Mouse (Mus musculus) left cerebral cortex, postnatal 25 days (tissue): Measurements from ENCODE around the gene Macc1. TPM values are rescaled to one million over a fixed set of nuclear protein-coding genes. Genes with fewer than 3 reads are reported as not detected.

ENCODE experiments used
- DNase-seq, 2 experiments: peaks; one replicate each; pipeline ENCODE4 v3.0.0; 2022; ENCODE audit warnings: low spot score in 2 of 2, mixed read lengths in 1 of 2
- intact Hi-C: fragments of 180-260 bp; cut with DNase I; formaldehyde crosslinking; loops from one replicate; pipeline ENCODE4 v1.15.1; 2025
- total RNA-seq, 2 experiments: library from RNA; stranded (reverse); gene quantifications; 2 replicates each; pipeline ENCODE4 v1.2.3; 2021

The Macc1 gene
- total RNA-seq, 2 experiments from 2014 or later, result 0.11 TPM

GRCm38 (mm10) chr12:119381839-119382238 lies 67.8 kb downstream of the Macc1 start:
- intact Hi-C loops, result no loop called here

DNA sequence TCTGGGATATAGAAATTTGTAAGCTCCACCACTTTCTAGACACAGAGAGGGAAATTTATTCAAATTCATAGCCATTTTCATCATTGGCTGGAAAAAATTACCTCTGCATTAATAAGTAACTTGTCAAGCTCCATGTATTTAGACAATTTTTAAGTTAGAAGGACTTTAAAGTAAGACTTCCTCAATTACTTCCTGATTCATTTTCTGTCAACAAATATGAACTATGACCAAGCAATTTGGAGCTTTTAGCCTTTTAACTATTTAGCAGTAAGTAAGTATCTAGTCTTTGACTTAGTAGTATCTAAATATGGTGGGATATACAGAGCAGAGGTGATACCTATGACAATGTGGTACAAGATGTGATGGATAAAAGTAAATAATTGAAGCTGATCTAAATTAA lies 72.2 kb downstream of the Macc1 start:
- intact Hi-C loops, result no loop called here
- no peak for DNase-seq

More at GRCm38 (mm10) chr12:119381839-119382238, 67.8 kb downstream of the Macc1 start:
- no peak for DNase-seq

- intact Hi-C loops, result no loop called here
- DNase-seq, result no peak
Observed at GRCm38 (mm10) chr12:119386650-119387049, 72.6 kb downstream of the Macc1 start.

DNA sequence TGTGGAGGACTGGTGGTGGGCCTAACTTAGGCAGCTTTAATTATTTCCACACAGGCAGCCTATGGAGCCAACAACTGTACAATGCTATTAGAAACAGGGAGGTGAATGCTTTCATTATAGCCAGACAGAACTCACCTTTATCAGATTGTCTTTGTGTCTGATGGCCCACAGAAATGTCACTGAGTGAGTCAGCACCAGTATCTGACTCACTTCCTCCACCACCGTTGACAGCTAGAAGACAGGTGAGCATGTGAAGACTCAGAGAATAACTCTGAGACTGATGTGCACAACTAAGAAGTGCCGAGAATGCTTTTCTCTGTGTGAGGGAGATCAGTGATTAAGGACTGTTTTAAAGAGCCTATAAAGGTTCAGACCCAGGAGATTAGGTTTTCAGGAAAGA lies 73.9 kb downstream of the Macc1 start:
- intact Hi-C loops, result no loop called here
- DNase-seq, result no peak

GRCm38 (mm10) chr12:119390192-119390684 lies 76.2 kb downstream of the Macc1 start:
- DNase-seq, result peak in 1 of 2 experiments; percentile 4
- intact Hi-C loops, result no loop called here

DNA sequence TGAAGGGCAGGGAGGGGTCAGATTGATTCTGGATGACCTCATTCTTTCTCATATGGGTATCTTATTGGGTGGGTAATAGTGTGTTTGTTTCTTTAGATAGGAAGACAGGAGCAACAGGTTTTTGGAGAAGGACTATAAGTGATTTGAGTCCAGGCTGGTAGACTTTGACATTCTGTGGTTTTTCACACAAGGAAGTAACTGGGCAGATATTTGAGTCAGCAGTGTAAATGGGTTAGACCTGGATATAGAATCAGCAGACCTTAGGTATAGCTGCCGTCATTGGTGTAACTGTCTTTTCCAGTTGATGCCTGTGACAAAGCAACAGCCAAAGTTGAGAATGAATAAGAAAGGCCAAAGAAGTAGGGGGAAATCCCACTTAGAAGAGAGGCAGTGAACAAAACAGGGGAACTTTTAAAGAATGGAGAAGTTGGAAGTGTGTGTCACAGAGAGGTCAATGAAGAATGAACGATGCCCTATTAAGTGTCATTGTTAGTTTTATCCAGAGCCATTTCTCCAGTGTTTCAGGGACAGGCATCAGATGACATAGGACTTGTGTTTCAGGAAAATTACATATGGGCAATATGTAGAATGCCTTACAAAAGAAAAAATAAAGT lies 84.1 kb downstream of the Macc1 start:
- DNase-seq, result no peak
- intact Hi-C loops, result no loop called here

DNA sequence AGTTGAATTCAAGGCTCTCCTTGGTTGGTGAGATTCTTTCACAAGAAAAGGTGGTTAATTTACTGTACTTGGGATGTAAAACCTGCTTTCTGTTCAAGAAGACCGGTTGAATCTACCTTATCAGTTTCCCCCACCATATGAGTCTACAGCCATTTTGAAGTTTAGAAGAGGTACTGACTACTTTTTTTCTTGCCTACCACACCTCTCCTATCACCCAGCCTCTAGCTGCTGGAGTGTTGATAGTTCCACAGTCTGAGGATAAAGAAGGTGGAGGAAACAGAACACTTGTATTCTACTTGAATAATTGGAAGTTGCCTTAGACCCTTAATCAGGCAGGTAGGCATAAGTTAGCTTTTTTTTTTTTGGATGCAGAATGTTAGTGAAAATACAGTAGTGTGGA lies 88.2 kb downstream of the Macc1 start:
- no peak for DNase-seq
- intact Hi-C loops, result no loop called here

DNA sequence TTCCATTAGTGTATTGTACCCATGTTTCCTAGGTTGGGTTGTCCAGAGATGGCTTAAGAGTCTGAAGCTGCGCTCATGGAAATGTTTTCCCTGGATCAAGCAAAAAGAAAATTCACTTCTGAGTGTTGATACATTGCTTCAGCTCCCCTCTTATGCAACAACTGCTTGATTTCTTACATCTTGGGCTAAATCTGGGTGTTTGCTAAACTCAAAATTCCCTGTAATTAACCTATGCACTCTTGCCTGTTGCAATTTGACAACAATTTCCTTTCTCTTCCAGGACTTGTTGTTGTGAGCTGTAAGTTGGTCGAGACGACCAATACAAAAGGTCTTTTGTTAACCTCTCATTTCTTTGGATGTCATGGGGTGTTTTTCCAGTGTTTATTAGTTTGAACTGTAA lies 88.7 kb downstream of the Macc1 start:
- intact Hi-C loops, result no loop called here
- no peak for DNase-seq

DNA sequence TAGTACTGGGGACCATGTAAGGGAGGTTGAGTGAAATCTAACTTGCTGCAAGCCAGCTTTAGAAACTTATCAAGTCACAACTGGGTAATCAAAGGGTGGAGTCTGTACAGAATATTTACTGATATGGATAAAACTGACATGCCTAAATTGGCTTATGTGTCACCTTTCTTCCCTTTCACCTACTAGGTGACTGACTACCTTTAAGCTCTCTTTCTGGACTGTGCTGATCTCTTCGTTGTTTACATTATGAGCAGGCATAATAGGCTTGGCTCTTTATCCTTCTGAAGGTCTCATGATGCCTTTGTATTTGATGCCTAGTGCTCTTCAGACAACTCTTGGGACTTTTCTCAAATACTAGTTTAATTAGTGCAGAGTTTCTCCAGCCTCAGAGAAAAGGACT lies 90.7 kb downstream of the Macc1 start:
- intact Hi-C loops, result loop anchor here (5.0 kb wide), 1 partner anchor 423 kb away; no protein-coding TSS in a partner anchor

DNA sequence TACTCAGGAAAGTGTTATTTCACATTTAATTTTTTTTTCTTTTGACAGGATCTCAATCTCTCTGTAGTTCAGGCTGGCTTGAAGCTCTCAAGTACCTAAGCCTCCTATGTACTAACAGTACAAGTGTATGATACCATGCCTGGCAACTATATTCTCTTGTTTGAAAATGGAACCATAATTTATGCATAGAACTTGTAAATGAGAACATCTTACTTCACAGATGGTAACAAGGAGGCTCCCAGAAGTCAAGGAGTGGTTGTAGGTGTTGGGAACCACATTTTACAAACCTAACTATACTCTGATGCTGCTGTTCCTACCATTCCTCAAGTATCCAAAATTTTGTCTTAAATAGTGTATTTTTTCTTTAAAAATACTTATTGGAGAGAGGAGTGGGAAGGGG lies 96.5 kb downstream of the Macc1 start:
- DNase-seq, result peak in 1 of 2 experiments; percentile 53
- intact Hi-C loops, result no loop called here

More for the DNA sequence above, 90.7 kb downstream of the Macc1 start:
- no peak for DNase-seq

- intact Hi-C loops, result no loop called here
- no peak for DNase-seq
Observed at GRCm38 (mm10) chr12:119410956-119411355, 96.9 kb downstream of the Macc1 start.

DNA sequence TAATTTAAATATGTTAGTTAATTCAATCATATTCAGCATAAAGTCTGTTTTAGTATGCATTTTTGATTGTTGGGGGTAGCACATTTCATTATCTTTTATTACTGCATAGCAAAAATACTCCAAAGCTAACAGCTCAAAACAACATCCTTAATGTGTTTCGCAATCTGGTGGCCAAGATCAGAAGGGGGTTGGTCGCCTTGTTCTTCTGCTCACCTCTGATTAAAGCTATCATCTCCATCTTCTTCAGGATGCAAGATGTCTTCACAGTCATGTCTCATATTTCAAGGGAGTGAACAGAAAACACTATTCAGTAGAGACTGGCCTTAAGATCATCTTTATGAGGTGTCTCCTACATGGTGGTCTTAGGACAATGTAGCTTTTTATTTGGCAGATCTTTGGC lies 97.9 kb downstream of the Macc1 start:
- DNase-seq, result no peak
- intact Hi-C loops, result no loop called here

DNA sequence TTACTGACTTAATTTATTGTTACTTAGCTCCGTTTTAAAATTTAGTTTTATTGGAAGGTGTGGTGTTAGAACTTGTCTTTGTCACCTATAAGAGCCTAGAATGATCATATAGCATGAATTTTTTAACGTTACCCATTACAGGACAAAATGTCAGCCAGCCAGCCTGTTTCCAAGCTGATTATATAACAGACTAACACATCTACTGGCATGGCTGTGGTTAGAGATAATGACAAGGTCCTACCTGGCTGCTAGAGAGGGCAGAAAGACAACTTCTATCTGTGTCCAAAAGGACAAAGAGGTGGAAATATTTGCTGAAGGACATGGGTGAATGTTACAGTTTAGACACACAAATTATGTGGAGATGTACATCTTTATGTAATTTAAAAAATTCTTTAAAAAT lies 101.8 kb downstream of the Macc1 start:
- no peak for DNase-seq
- intact Hi-C loops, result no loop called here

GRCm38 (mm10) chr12:119425749-119426148 lies 111.7 kb downstream of the Macc1 start:
- intact Hi-C loops, result no loop called here

DNA sequence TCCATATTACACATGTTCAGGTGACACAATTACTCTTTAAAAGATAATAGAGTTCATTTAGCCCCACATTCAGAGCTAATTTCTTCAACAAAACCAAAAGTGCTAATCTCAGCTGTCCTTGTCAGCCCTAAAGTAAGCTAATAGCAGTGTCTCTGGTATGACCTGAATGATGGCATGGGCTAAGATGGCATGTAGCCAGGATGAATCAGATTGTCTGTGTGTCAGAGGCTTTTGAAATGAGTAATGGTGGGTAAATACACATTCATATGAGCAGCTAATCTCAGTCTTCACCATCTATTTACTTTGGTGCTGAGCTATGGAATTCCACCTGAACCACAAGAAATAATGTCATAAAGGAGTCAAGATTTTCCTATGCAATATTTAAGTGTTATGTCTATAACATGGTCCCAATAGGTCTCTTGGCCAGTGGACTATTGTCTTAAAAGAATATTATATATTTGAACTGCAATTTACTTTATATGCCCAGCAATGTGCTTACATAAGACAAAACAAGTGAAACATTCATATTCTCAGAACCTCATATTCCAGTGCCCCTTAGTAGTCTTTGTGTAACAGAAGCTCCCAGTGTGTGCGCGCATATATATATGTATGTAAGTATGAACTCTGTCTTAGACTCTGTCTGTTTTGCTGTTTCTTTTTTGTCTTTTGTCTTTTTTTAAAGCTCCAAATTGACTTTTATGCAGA lies 112.3 kb downstream of the Macc1 start:
- no peak for DNase-seq
- intact Hi-C loops, result no loop called here

More at GRCm38 (mm10) chr12:119425749-119426148, 111.7 kb downstream of the Macc1 start:
- DNase-seq, result no peak

DNA sequence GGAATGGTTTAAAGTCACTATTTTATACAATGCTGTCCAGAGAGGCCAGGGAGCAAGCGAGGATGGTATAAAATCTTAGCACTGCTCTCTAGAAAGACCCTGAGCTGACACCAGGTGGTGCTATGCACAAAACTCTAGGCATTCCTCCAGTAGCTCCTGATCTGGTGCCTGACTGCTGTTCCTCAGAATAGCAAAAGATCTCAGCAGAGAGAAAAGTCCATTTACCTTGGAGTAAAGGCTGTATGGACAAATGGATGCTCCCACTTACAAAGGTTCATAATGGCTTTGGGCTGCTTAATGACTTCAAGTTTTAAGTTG lies 112.8 kb downstream of the Macc1 start:
- intact Hi-C loops, result loop anchor here (1.0 kb wide), 1 partner anchor 554 kb away; no protein-coding TSS in a partner anchor
- peak; percentile 66 to 85 for DNase-seq

- peak in 1 of 2 experiments; percentile 56 for DNase-seq
- intact Hi-C loops, result no loop called here
Observed at GRCm38 (mm10) chr12:119440720-119441119, 126.7 kb downstream of the Macc1 start.

GRCm38 (mm10) chr12:119450116-119450515 lies 136.0 kb downstream of the Macc1 start:
- intact Hi-C loops, result loop anchor here (2.0 kb wide), 1 partner anchor 239 kb away; no protein-coding TSS in a partner anchor
- peak in 1 of 2 experiments; percentile 85 for DNase-seq

DNA sequence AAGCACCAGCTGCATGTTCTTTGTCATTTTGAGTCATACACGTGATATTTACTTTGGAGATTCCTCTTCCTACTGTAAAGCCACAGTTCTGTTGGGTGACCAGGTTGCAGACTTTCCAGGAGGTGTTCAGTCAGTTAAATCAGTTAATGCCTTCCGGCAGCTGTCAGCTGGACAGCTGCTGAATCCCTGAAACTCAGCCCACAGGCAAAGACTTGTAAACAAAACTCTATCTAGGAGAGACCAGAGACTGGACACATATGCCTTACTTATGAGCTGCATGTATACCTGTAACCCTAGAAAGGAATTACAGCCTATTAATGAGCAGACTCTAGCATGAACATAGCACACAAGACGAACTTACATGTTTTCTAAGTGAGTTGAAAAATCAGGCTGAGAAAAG lies 137.2 kb downstream of the Macc1 start:
- intact Hi-C loops, result loop anchor here (2.0 kb wide), 1 partner anchor 240 kb away; no protein-coding TSS in a partner anchor
- no peak for DNase-seq

GRCm38 (mm10) chr12:119454076-119454475 lies 140.0 kb downstream of the Macc1 start:
- intact Hi-C loops, result no loop called here
- DNase-seq, result peak; percentile 19 to 78
